Mouse (Mus musculus) ES-Bruce4 (cell line): ENCODE data around the gene Asic2. TPM values are rescaled to one million over a fixed set of nuclear protein-coding genes. Genes with fewer than 3 reads are reported as not detected.

Experiments used
- H3K27ac ChIP-seq: 2 replicates; pipeline ENCODE4 v1.5.1; 2012; ENCODE audit warnings: low read length, inconsistent platforms; ENCODE audit not compliant: insufficient read depth
- H3K27me3 ChIP-seq: 2 replicates; pipeline ENCODE4 v1.6.1; 2012; ENCODE audit warnings: mild to moderate bottlenecking, low read length, inconsistent platforms; ENCODE audit not compliant: control insufficient read depth, poor library complexity, insufficient read depth, severe bottlenecking
- H3K36me3 ChIP-seq: 2 replicates; pipeline ENCODE4 v1.6.1; 2012; ENCODE audit warnings: inconsistent platforms, mild to moderate bottlenecking, low read length, moderate library complexity; ENCODE audit not compliant: control insufficient read depth, poor library complexity, insufficient read depth, severe bottlenecking
- H3K4me1 ChIP-seq: one replicate; pipeline ENCODE4 v1.8.1; 2011; ENCODE audit warnings: low read length; ENCODE audit not compliant: control insufficient read depth, insufficient read depth
- H3K4me3 ChIP-seq: 2 replicates; pipeline ENCODE4 v1.5.1; 2011; ENCODE audit warnings: low read depth, mild to moderate bottlenecking, low read length
- H3K9ac ChIP-seq: 2 replicates; pipeline ENCODE4 v1.6.1; 2012; ENCODE audit warnings: low read depth, mild to moderate bottlenecking, inconsistent platforms; ENCODE audit not compliant: poor library complexity, severe bottlenecking
- H3K9me3 ChIP-seq: replicated peaks from 2 replicates; pipeline ENCODE4 v1.6.1; 2012; ENCODE audit warnings: mild to moderate bottlenecking, low read length, inconsistent platforms; ENCODE audit not compliant: control insufficient read depth, poor library complexity, insufficient read depth, severe bottlenecking
- CTCF ChIP-seq: IDR thresholded peaks from one replicate; pipeline ENCODE4 v1.8.1; 2011; ENCODE audit warnings: low read depth, low read length
- EP300 ChIP-seq: IDR thresholded peaks from 2 replicates; pipeline ENCODE4 v1.6.1; 2011; ENCODE audit warnings: low read depth, low read length; ENCODE audit not compliant: insufficient read depth
- POLR2A ChIP-seq: IDR thresholded peaks from one replicate; pipeline ENCODE4 v1.8.1; 2011; ENCODE audit warnings: low read length; ENCODE audit not compliant: insufficient read depth
- polyA plus RNA-seq: library from polyadenylated mRNA; stranded (reverse); fragments of >200 nt; gene quantifications from 2 replicates; pipeline ENCODE4 v1.2.4, GENCODE M21; 2011; ENCODE audit warnings: low read depth; ENCODE audit not compliant: missing spikeins, insufficient read depth, insufficient read length

Asic2 gene
- polyA plus RNA-seq, 1 experiment = not detected

GRCm38 (mm10) chr11:81612798-81613540, 355.3 kb downstream of the Asic2 start:
- TF ChIP-seq CTCF (peak; percentile 65), EP300 (peak; percentile 76), POLR2A (no peak)
- no peaks in the 10 kb centered on the region for H3K9me3 ChIP-seq
- peak overlapping the region; percentile 33 for H3K4me3 ChIP-seq
- no peaks in the 10 kb centered on the region for H3K4me1 ChIP-seq
- H3K36me3 ChIP-seq = no peaks in the 10 kb centered on the region
- peak overlapping the region; percentile 23; the same call in 1 of the 2 replicates for H3K27ac ChIP-seq
- H3K9ac ChIP-seq = no peak overlapping the region
- no peaks in the 10 kb centered on the region for H3K27me3 ChIP-seq

GRCm38 (mm10) chr11:81611948-81612797, 356.1 kb downstream of the Asic2 start:
- Histone ChIP-seq H3K27me3 (no peaks in the 10 kb centered on the region), H3K9ac (no peak overlapping the region), H3K4me1 (no peaks in the 10 kb centered on the region), H3K27ac (peak overlapping the region; percentile 23; the same call in 1 of the 2 replicates), H3K9me3 (no peaks in the 10 kb centered on the region), H3K4me3 (peak overlapping the region; percentile 33), H3K36me3 (no peaks in the 10 kb centered on the region)
- no peak for TF ChIP-seq EP300
- TF ChIP-seq CTCF = no peak
- TF ChIP-seq POLR2A = no peak

- TF ChIP-seq CTCF (no peak), POLR2A (no peak), EP300 (no peak)
- H3K9ac ChIP-seq = no peak overlapping the region
- no peak overlapping the region for H3K27ac ChIP-seq
- no peaks in the 10 kb centered on the region for H3K27me3 ChIP-seq
- H3K4me3 ChIP-seq = no peak overlapping the region
- no peaks in the 10 kb centered on the region for H3K9me3 ChIP-seq
- H3K4me1 ChIP-seq = no peaks in the 10 kb centered on the region
- H3K36me3 ChIP-seq = no peaks in the 10 kb centered on the region
Observed at GRCm38 (mm10) chr11:81610506-81610905, 357.8 kb downstream of the Asic2 start.

GRCm38 (mm10) chr11:81602971-81603370, 365.3 kb downstream of the Asic2 start:
- H3K27me3 ChIP-seq = no peaks in the 10 kb centered on the region; the same call in 1 of the 2 replicates
- H3K9ac ChIP-seq = no peak overlapping the region
- H3K36me3 ChIP-seq = no peaks in the 10 kb centered on the region
- peaks cover 5% of the 10 kb centered on the region for H3K4me1 ChIP-seq
- no peak overlapping the region for H3K4me3 ChIP-seq
- H3K9me3 ChIP-seq = no peaks in the 10 kb centered on the region
- TF ChIP-seq EP300 (no peak), CTCF (no peak)
- no peak overlapping the region for H3K27ac ChIP-seq

GRCm38 (mm10) chr11:81601736-81602135, 366.5 kb downstream of the Asic2 start:
- Histone ChIP-seq H3K9me3 (no peaks in the 10 kb centered on the region), H3K9ac (no peak overlapping the region), H3K27me3 (no peaks in the 10 kb centered on the region; the same call in 1 of the 2 replicates), H3K27ac (no peak overlapping the region), H3K4me1 (peaks cover 5% of the 10 kb centered on the region), H3K36me3 (no peaks in the 10 kb centered on the region), H3K4me3 (no peak overlapping the region)
- TF ChIP-seq EP300 = no peak
- no peak for TF ChIP-seq POLR2A
- TF ChIP-seq CTCF = no peak

GRCm38 (mm10) chr11:81597601-81598000, 370.7 kb downstream of the Asic2 start:
- H3K27me3 ChIP-seq = no peaks in the 10 kb centered on the region; the same call in 1 of the 2 replicates
- H3K4me3 ChIP-seq = no peak overlapping the region
- no peaks in the 10 kb centered on the region for H3K9me3 ChIP-seq
- H3K27ac ChIP-seq = no peak overlapping the region
- no peaks in the 10 kb centered on the region for H3K36me3 ChIP-seq
- H3K9ac ChIP-seq = no peak overlapping the region
- TF ChIP-seq EP300 = no peak
- no peak for TF ChIP-seq CTCF
- TF ChIP-seq POLR2A = no peak
- H3K4me1 ChIP-seq = no peaks in the 10 kb centered on the region
